Mouse (Mus musculus): Measurements from ENCODE around the gene Snrnp40.

DNA sequence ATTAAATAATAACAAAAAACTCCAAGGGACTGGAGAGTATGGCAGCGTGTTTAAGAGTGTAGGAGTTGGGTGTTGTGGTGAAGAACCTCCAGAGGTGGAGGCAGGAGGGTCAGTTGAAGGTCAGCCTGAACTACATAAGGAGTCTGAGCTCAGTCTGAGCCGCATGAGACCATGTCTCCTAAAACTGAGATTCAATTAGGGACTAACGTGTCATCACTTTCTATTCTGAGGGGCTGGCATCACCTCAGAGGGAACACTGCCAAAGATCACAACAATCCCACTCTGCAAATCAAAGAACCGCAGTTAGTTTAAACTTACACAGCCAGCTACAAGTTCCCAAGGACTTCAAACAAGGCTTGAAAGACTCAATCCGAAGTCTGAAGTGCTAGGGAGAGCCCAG, 36.3 kb upstream of the Snrnp40 start:
- TF ChIP-seq CHD2 (IDR thresholded peaks at IDR 0.05; ENCODE audit: low read length): no peak
- no peak for TF ChIP-seq USF2 (conservative IDR thresholded peaks at IDR 0.05; ENCODE audit: low read depth, low read length)
- TF ChIP-seq MEF2A (IDR thresholded peaks at IDR 0.05; ENCODE audit: borderline replicate concordance, low read depth, low read length): no peak
- no peak for TF ChIP-seq ZC3H11A (IDR thresholded peaks at IDR 0.05; ENCODE audit: low read depth, low read length)
- TF ChIP-seq CTCF (conservative IDR thresholded peaks at IDR 0.05 in 1 of 2, IDR thresholded peaks at IDR 0.05 in 1 of 2; ENCODE audit: low read depth in 2 of 2, low read length in 2 of 2): no peak
- no peak for TF ChIP-seq SIN3A (IDR thresholded peaks at IDR 0.05; ENCODE audit: low read length)
- TF ChIP-seq GABPA (IDR thresholded peaks at IDR 0.05; ENCODE audit: insufficient replicate concordance, low read depth, low read length): no peak
- no peak for TF ChIP-seq MXI1 (IDR thresholded peaks at IDR 0.05; ENCODE audit: low read depth, low read length)

Measured in CH12.LX (cell line).